Mouse (Mus musculus): ENCODE measurements at regions not wholly inside any gene's neighbourhood (a gene's known extent, or its start where the extent isn't known, plus 50 kb on each side); places are given as distances from the start of the nearest gene placed in this dataset.

GRCm38 (mm10) chr12:35259781-35260180 lies 212.8 kb downstream of the Snx13 start:
- no peak for TF ChIP-seq POLR2A (IDR thresholded peaks at IDR 0.05; ENCODE audit: borderline replicate concordance, control insufficient read depth, low read depth, low read length)
- TF ChIP-seq CTCF (IDR thresholded peaks at IDR 0.05; ENCODE audit: control insufficient read depth, insufficient read depth, low read length), result no peak

All from bone marrow, adult 2 months (tissue).